Mouse (Mus musculus): ENCODE results near the gene Keap1.

- TF ChIP-seq POLR2A (IDR thresholded peaks at IDR 0.05; ENCODE audit: low read depth, low read length) = no peak
- no peak for TF ChIP-seq CTCF (IDR thresholded peaks at IDR 0.05; ENCODE audit: extremely low read depth, insufficient read length, insufficient replicate concordance, low read depth, low read length)
Observed at GRCm38 (mm10) chr9:21237368-21238003, 1.7 kb downstream of the Keap1 start.
